Mouse (Mus musculus): Measurements from ENCODE around the gene Opa3.

The Opa3 gene

GRCm38 (mm10) chr7:19305413-19305735 is 77.2 kb downstream of the Opa3 start:
- no peak for DNase-seq (ENCODE audit: extremely low read depth, low read depth, low spot score)

All from fat pad, adult 2 months (tissue).